Mouse (Mus musculus) cortical plate, adult 2 months (tissue): Measurements from ENCODE around the gene Ptpre.

Experiments
- CTCF ChIP-seq: fragments of 200-500 bp; IDR thresholded peaks from 2 replicates; pipeline ENCODE4 v1.5.1; 2011; ENCODE audit warnings: mild to moderate bottlenecking, control low read depth, low read length; ENCODE audit not compliant: insufficient read depth; ENCODE audit errors: extremely low read depth
- POLR2A ChIP-seq: fragments of 200-500 bp; IDR thresholded peaks from 2 replicates; pipeline ENCODE4 v1.6.1; 2011; ENCODE audit warnings: mild to moderate bottlenecking, low read length, control low read depth; ENCODE audit not compliant: insufficient read depth; ENCODE audit errors: extremely low read depth

GRCm38 (mm10) chr7:135588620-135589309 is 51.5 kb downstream of the Ptpre start:
- TF ChIP-seq CTCF (no peak), POLR2A (no peak)
